Mouse (Mus musculus) liver (tissue): ENCODE measurements around the gene Dgat2.

Experiments used
- DNase-seq: peaks from one replicate; pipeline ENCODE4 v3.0.0-alpha.2; 2020; ENCODE audit warnings: mixed read lengths

Dgat2 gene

GRCm38 (mm10) chr7:99182432-99183172 is at the start of gene Dgat2:
Dgat2 (minus strand) TSS chr7:99182719.
- DNase-seq, result peak; percentile 88

- no peak for DNase-seq
Observed at GRCm38 (mm10) chr7:99230061-99230747, 47.7 kb upstream of the Dgat2 start.

GRCm38 (mm10) chr7:99229411-99229810 is 46.9 kb upstream of the Dgat2 start:
- DNase-seq, result peak; percentile 60

- peak; percentile 31 for DNase-seq
Observed at GRCm38 (mm10) chr7:99228825-99229224, 46.3 kb upstream of the Dgat2 start.

GRCm38 (mm10) chr7:99227267-99227666 is 44.7 kb upstream of the Dgat2 start:
- DNase-seq, result no peak

- DNase-seq, result no peak
Observed at GRCm38 (mm10) chr7:99226662-99227061, 44.1 kb upstream of the Dgat2 start.

- no peak for DNase-seq
Observed at GRCm38 (mm10) chr7:99225421-99225820, 42.9 kb upstream of the Dgat2 start.

- peak; percentile 55 for DNase-seq
Observed at GRCm38 (mm10) chr7:99224648-99225190, 42.2 kb upstream of the Dgat2 start.

GRCm38 (mm10) chr7:99224225-99224624 is 41.7 kb upstream of the Dgat2 start:
- DNase-seq, result no peak

- no peak for DNase-seq
Observed at GRCm38 (mm10) chr7:99217338-99218074, 35.0 kb upstream of the Dgat2 start.

GRCm38 (mm10) chr7:99215347-99215855 is 32.9 kb upstream of the Dgat2 start:
- DNase-seq, result no peak

- DNase-seq, result no peak
Observed at GRCm38 (mm10) chr7:99214621-99215185, 32.2 kb upstream of the Dgat2 start.

- no peak for DNase-seq
Observed at GRCm38 (mm10) chr7:99213686-99214085, 31.2 kb upstream of the Dgat2 start.

GRCm38 (mm10) chr7:99213056-99213455 is 30.5 kb upstream of the Dgat2 start:
- DNase-seq, result no peak

GRCm38 (mm10) chr7:99208704-99209103 is 26.2 kb upstream of the Dgat2 start:
- no peak for DNase-seq

GRCm38 (mm10) chr7:99206364-99206763 is 23.8 kb upstream of the Dgat2 start:
- DNase-seq, result no peak

GRCm38 (mm10) chr7:99202163-99202562 is 19.6 kb upstream of the Dgat2 start:
- DNase-seq, result no peak

- DNase-seq, result no peak
Observed at GRCm38 (mm10) chr7:99200290-99200689, 17.8 kb upstream of the Dgat2 start.

GRCm38 (mm10) chr7:99199451-99200175 is 17.1 kb upstream of the Dgat2 start:
- no peak for DNase-seq

- DNase-seq, result no peak
Observed at GRCm38 (mm10) chr7:99198811-99199210, 16.3 kb upstream of the Dgat2 start.

- no peak for DNase-seq
Observed at GRCm38 (mm10) chr7:99194511-99194910, 12.0 kb upstream of the Dgat2 start.

GRCm38 (mm10) chr7:99193926-99194325 is 11.4 kb upstream of the Dgat2 start:
- DNase-seq, result no peak
